Mouse (Mus musculus): ENCODE measurements around the gene Clns1a.

The Clns1a gene

DNA sequence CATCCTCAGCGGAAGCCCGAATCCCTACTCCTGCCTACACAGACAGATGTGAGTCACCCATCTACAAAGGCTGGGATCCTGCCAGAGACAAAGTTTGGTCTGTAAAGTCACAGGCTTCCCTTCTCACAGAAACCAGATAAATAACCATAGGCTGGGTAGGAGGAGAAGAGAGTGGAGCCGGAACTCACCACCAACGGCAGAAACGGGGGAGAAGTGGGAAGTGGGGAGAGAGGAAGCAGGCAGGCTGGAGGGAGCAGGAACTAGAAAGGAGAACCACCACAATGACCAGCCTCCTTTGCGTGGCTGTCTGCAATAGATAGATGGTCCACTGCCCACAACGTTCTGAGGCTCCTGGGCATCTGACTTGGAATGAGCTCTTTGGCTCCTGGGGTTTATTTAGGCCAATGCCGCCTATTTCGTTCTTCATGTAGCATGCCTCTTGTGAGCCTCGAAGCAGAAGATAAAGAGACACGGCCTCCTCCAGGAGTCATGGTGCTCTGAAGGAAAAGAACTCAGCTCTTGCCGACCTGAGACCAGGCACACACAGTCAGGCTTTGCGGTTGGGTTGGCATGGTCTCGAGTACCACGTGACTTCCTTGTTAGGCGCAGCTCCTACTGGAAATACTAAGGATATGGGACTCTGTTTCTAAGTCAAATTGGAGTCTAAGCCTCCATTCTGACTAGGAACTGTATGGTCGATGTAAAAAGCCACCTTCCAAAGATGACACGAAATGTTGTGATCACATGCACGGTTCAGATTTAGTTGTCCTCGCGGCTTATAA, 68.9 kb downstream of the Clns1a start:
- DNase-seq (ENCODE audit: low spot score in 2 of 2) = no peak

DNA sequence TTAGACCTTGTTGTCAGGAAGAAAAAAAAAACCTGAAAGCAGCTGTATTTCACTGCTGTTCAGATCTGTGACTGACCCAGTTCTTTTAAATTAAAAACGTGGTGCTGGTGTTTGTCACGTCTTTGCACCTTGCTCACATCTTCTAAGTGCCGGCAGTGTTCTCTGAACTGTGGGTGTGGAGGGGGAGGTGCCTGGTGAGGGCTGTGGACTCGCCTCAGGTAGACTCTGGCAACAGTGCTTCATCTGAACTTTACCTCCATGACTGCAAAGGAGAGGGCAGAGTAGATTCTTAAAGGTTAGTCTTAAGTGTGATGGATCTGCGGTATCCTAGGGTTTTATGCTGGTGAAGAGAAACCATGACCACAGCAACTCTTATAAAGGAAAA, 69.5 kb downstream of the Clns1a start:
- no peak for DNase-seq (ENCODE audit: low spot score in 2 of 2)

DNA sequence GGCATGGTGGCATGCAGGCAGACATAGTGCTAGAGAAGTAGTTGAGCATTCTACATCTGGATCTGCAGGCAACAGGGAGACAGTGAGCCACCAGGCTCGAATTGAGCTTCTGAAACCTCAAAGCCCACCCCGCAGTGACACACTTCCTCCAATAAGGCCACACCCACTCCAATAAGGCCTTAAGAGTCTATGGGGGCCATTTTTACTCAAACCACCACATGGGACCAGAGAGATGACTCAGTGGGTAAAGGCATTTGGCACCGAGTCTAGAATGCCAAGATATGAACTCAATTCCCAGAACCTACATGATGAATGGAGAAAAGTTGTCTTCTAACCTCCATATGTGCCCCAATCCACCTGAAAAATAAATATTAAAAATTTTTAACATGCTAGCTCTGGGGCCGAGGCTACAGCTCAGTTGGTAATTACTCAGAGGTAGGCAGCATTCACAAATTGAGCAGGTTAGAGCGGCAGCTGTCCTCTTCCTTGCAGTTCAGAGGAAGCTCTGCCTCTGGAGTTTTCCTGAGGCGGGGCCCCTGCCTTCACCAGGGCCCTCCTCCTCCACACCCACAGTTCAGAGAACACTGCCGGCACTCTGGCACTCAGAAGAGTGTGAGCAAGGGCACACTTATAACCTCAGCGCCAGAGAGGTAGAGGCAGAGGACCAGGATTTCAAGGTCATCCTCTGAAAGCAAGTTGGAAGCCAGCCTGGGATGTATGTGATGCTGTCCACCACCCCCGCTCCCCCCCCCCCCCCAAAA, 70.2 kb downstream of the Clns1a start:
- no peak for DNase-seq (ENCODE audit: low spot score in 2 of 2)

DNA sequence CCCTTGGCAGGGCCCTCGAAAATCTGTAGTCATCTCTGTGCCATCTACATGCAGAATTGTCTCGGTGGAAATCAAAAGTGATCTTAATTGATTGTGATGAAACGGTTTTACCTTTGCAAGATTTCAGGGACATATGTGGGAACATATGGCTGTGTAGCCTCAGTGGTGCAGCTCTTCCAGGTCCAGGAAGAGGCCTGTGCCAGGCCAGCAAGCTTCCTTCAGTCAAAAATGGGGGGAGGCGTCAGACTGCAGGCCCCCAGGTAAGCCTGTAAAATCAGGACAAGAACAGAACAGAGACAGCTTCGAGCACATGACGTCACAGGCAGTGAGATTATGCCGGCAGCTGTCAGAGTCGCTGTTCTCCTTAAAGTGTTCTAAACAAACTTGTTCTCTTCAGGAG, 71.4 kb downstream of the Clns1a start:
- DNase-seq (ENCODE audit: low spot score in 2 of 2) = no peak

DNA sequence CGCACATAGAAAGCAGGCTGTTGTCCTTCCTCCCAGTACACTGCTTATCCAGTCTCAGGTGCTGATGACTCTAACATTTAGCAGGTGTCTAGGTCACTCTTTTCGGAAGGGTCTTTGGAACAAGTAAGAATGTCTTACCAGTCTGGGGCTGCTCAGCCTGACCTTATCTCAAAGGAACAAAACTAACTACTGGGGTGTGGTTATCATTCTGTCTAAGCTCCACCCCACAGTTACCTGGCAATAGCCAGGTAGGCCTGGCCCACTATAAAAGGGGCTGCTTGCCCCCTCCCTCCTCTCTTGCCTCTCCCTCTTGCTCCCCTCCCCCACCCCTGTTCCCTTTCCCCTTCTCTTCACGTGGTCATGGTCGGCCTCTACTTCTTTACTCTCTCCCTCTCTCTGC, 72.6 kb downstream of the Clns1a start:
- DNase-seq (ENCODE audit: low spot score in 2 of 2) = no peak

Measured in thymus, postnatal 10 days (tissue).